Mouse (Mus musculus) hematopoietic multipotent progenitor cell, adult 10-12 weeks (in vitro differentiated cells): ENCODE data around the gene Gm34653. TPM values are rescaled to one million over a fixed set of nuclear protein-coding genes. Genes with fewer than 3 reads are reported as not detected.

Experiments
- polyA plus RNA-seq: library from polyadenylated mRNA; stranded (reverse); fragments of >175 nt; gene quantifications from 2 replicates; pipeline ENCODE4 v1.2.3, GENCODE M21; 2012; ENCODE audit warnings: low replicate concordance

The Gm34653 gene
- polyA plus RNA-seq, result not detected in 2 replicates

GRCm38 (mm10) chr2:34832766-34833457, at the start of gene Gm34653:
Gene Gm34653 (plus strand): TSS chr2:34833007.

GRCm38 (mm10) chr2:34799357-34800256, 33.2 kb upstream of the Gm34653 start, which contains the start of gene Rabepk:
Gene Rabepk (minus strand): TSS chr2:34799912.

GRCm38 (mm10) chr2:34825827-34826459, 6.9 kb upstream of the Gm34653 start, which contains the start of gene Fbxw2:
Gene Fbxw2 (minus strand): TSS chr2:34826311.

GRCm38 (mm10) chr2:34874271-34874670, 41.5 kb downstream of the Gm34653 start, which contains the start of gene Cutal:
Gene Cutal (plus strand): TSS chr2:34874396.

GRCm38 (mm10) chr2:34874816-34875345, 42.1 kb downstream of the Gm34653 start, which contains the start of gene Psmd5:
Gene Psmd5 (minus strand): TSS chr2:34874968.

Other genes with a start within 250 kb of the Gm34653 start
- gene Gapvd1, start 77.8 kb upstream of the Gm34653 start, polyA plus RNA-seq, result 14.3 and 27.0 TPM in 2 replicates
- 86.4 and 109 TPM in 2 replicates for gene Hspa5, start 61.0 kb upstream of the Gm34653 start, polyA plus RNA-seq
- gene Rabepk, start 33.1 kb upstream of the Gm34653 start, polyA plus RNA-seq, result 3.0 and 9.8 TPM in 2 replicates
- 29.2 and 36.5 TPM in 2 replicates for gene Fbxw2, start 6.7 kb upstream of the Gm34653 start, polyA plus RNA-seq
- gene Cutal, start 41.4 kb downstream of the Gm34653 start, polyA plus RNA-seq, result not detected in 2 replicates
- gene Psmd5, start 42.0 kb downstream of the Gm34653 start, polyA plus RNA-seq, result 5.7 and 6.0 TPM in 2 replicates
- 5.5 and 7.2 TPM in 2 replicates for gene Phf19, start 81.0 kb downstream of the Gm34653 start, polyA plus RNA-seq
- gene Traf1, start 128.8 kb downstream of the Gm34653 start, polyA plus RNA-seq, result 30.1 and 31.4 TPM in 2 replicates
- gene Hc, start 228.4 kb downstream of the Gm34653 start, polyA plus RNA-seq, result not detected in 2 replicates